In genomic region chr15:83706528-83707199, GRCm38 (mm10) we compare ENCODE assay signal across 11 mouse cellular contexts. TPM values are rescaled to one million over a fixed set of nuclear protein-coding genes. Genes with fewer than 3 reads are reported as not detected.
DNase-seq lines count a peak whose midpoint lies in the region; ATAC-seq and TF ChIP-seq lines count a peak whose summit lies in the region.
"Had no signal": no experiment of that assay in that cellular context is flagged by ENCODE, and none has a peak within 500 bp of the region (broad histone marks: within the 10 kb centered on the region; RNA-seq: fewer than 3 reads in every experiment).

No protein-coding gene starts in this region.

- H3K4me1 ChIP-seq in kidney, embryonic 14.5 days (ENCODE audit: control insufficient read depth, insufficient read depth, low read length), result peaks cover 18% of the 10 kb centered on the region
- 0 out of 2 replicates have a peak, but pooled peaks cover 8% of the 10 kb centered on the region for H3K4me1 ChIP-seq in hindbrain, postnatal 0 days (ENCODE audit: insufficient read depth, low read length)

- no peak overlapping the region for H3K9ac ChIP-seq in kidney, embryonic 14.5 days (ENCODE audit: low read depth, low read length)
- no peak overlapping the region for H3K9ac ChIP-seq in hindbrain, postnatal 0 days (replicated peaks; ENCODE audit: low read length)

- no peak for TF ChIP-seq CTCF in hindbrain, postnatal 0 days (IDR thresholded peaks at IDR 0.05; ENCODE audit: low read depth)

- no peaks in the 10 kb centered on the region for H3K27me3 ChIP-seq in kidney, embryonic 14.5 days (ENCODE audit: control insufficient read depth, insufficient read depth, low read length)
- no peaks in the 10 kb centered on the region for H3K27me3 ChIP-seq in hindbrain, postnatal 0 days (ENCODE audit: insufficient read depth, low read length)

- no peaks in the 10 kb centered on the region for H3K36me3 ChIP-seq in kidney, embryonic 14.5 days (ENCODE audit: control insufficient read depth, insufficient read depth, low read length)
- no peaks in the 10 kb centered on the region for H3K36me3 ChIP-seq in hindbrain, postnatal 0 days (ENCODE audit: insufficient read depth, low read length)

- H3K4me2 ChIP-seq in kidney, embryonic 14.5 days (replicated peaks; ENCODE audit: low read depth, low read length), result no peak overlapping the region; the same call in 1 of the 2 replicates
- no peak overlapping the region for H3K4me2 ChIP-seq in hindbrain, postnatal 0 days (ENCODE audit: low read depth, low read length)
- H3K4me2 ChIP-seq: liver, embryonic 11.5 days had no signal

- WGBS in kidney, embryonic 14.5 days, result 26% methylated on average over 9 of the region's 10 CpGs
- 19% methylated on average over 10 of the region's 10 CpGs for WGBS in hindbrain, postnatal 0 days

- peak; percentile 63 for DNase-seq in embryo, embryonic 10 days (ENCODE audit: low spot score)
- no peak for DNase-seq in embryo, embryonic 9.5 days (ENCODE audit: extremely low spot score)
- no peak for DNase-seq in kidney, adult 9 months
- peak; percentile 53 for DNase-seq in embryo, embryonic 10.5 days (ENCODE audit: low spot score)
- peak; percentile 84 for DNase-seq in hindbrain, postnatal 0 days (ENCODE audit: low spot score)
- DNase-seq in spleen, postnatal 10 days (ENCODE audit: low spot score in 2 of 2), result no peak
- DNase-seq: lung, postnatal 10 days had no signal

- H3K4me3 ChIP-seq in kidney, embryonic 14.5 days (ENCODE audit: low read length), result no peak overlapping the region
- H3K4me3 ChIP-seq in hindbrain, postnatal 0 days (ENCODE audit: low read length), result no peak overlapping the region

- no peaks in the 10 kb centered on the region for H3K9me3 ChIP-seq in kidney, embryonic 14.5 days (ENCODE audit: control insufficient read depth, low read length)
- H3K9me3 ChIP-seq in hindbrain, postnatal 0 days (ENCODE audit: low read length), result no peaks in the 10 kb centered on the region

- ATAC-seq in kidney, embryonic 14.5 days (ENCODE audit: low FRiP score, low TSS enrichment), result peak; percentile 38; the same call in 1 of the 2 replicates
- ATAC-seq in hindbrain, postnatal 0 days, result peak; percentile 73
- ATAC-seq in megakaryocyte, adult 5-6 weeks (ENCODE audit: poor library complexity, severe bottlenecking), result no peak

- no peak overlapping the region for H3K27ac ChIP-seq in kidney, embryonic 14.5 days (ENCODE audit: low read depth, low read length)
- H3K27ac ChIP-seq in hindbrain, postnatal 0 days, result no peak overlapping the region

RNA-seq across cellular contexts. Expression of gene Scube1, which starts 18.2 kb away (rescaled TPM):
- 4.7 and 7.4 TPM in 2 replicates for polyA plus RNA-seq in kidney, embryonic 14.5 days (2014; fragmentation: Nextera tagmentation; extraction: Ambion mirVana)
- total RNA-seq in hindbrain, postnatal 0 days (2014; rRNA removed), result 13.4 TPM in 2 replicates
- 3.2 and 3.3 TPM in 2 replicates for polyA plus RNA-seq in hindbrain, postnatal 0 days (2015; fragmentation: Nextera tagmentation; extraction: Ambion mirVana)
- not detected in 2 replicates for total RNA-seq in megakaryocyte, adult 5-6 weeks (2015)
- total RNA-seq in megakaryocyte, adult 5-6 weeks (2017), result not detected in 2 replicates
- total RNA-seq: common myeloid progenitor, adult 5-6 weeks had no signal

Comparison
In these comparisons a context has a peak if more than half of its experiments do, and no peak if none do; other contexts are left out.
1. DNase-seq: peak in embryo, embryonic 10 days (single experiment), embryo, embryonic 10.5 days (single experiment) and hindbrain, postnatal 0 days (single experiment); none in embryo, embryonic 9.5 days (single experiment), kidney, adult 9 months (single experiment) and spleen, postnatal 10 days (0 of 2).
2. RNA of gene Scube1, which starts 18.2 kb away (total RNA-seq): 13.4 TPM in hindbrain, postnatal 0 days; not detected in megakaryocyte, adult 5-6 weeks; every median in the first group is over 10 times any median in the second.